Mouse (Mus musculus): ENCODE measurements around the gene Pbx1.
"Not testable (repeated sequence)": the region's sequence is repeated elsewhere in the genome, so short reads cannot be mapped to it uniquely, and the experiment has no call there.

The Pbx1 gene

GRCm38 (mm10) chr1:168432232-168432280 is at the start of gene Pbx1:
Pbx1 (minus strand) TSS chr1:168432270.
- not testable (repeated sequence) for DNase-seq

GRCm38 (mm10) chr1:168479626-168480025 is 47.6 kb upstream of the Pbx1 start:
- DNase-seq = no peak

DNA sequence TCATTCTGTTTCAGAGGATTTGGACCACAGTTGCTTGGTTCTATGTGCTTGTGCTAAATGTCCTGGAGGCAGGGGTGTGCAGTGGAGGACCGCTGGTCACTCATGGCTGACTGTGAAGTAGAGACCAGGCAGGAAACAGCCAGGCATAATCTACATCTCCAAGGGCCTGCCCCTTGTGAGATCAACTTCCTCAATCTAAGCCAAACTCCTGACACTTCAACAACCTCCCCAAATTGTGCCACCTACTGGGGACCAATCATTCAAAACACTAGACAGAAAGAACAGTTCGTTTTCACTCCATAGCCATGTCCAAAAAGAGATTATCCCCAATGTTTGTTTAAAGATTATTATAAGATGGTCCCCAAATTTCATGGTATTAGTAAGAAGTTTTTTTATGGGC is 46.8 kb upstream of the Pbx1 start:
- no peak for DNase-seq

DNA sequence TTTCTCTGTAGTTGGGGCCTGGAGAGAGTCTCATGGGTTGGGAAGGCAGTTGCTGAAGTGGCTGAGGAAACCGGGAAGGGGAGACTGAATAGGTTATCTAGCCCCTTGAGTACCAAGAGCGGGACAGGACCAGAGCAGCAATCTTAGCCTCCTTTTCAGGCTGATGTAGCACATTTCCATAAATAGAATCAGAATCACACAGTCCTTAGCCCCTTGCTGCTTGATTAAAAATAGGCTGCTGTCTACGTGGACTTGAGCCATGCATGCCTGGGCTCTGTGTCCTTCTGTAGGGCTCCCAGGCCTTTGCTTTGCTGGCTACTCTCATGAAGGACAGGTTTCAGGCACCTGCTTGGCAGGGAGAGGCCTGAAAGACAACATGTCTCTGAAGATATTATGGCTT is 44.8 kb upstream of the Pbx1 start:
- DNase-seq = no peak

- DNase-seq = no peak
These were observed 44.3 kb upstream of the Pbx1 start for GRCm38 (mm10) chr1:168476216-168476897.

- no peak for DNase-seq
These were observed 43.6 kb upstream of the Pbx1 start for GRCm38 (mm10) chr1:168475579-168476208.

GRCm38 (mm10) chr1:168473255-168474069 is 41.4 kb upstream of the Pbx1 start:
- no peak for DNase-seq

DNA sequence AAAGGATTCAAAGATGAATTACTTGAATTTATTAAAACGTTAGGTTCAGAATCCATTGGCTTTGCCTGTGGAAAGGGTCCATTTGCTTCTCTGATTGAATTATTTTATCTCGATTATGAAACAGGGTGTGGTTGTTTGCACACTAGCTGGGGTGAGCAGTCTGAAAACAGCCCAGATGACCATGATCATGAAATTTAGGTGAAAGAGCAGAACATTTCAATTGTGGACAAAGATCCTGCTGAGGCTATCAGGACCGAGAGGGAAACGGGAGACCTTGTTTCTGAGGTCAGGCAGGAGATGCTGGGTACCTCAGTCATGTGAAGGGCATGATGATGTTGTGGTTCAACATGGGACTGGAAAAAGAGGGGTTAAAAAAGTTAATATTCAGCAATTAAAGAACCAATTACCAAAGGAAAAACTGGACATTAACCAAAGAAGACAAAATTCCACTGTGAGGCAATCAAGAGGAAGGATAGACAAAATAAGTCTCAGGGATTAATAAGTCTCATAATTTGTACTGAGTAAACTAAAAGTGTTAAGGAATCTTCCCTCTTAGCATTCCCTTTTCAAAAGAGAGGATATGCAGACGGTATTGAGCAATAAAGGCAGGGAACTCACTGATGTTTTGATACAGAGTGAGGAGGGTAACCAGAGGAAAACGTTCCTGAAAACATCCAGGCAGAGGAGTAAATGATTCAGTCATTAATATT is 40.6 kb upstream of the Pbx1 start:
- DNase-seq = no peak

DNA sequence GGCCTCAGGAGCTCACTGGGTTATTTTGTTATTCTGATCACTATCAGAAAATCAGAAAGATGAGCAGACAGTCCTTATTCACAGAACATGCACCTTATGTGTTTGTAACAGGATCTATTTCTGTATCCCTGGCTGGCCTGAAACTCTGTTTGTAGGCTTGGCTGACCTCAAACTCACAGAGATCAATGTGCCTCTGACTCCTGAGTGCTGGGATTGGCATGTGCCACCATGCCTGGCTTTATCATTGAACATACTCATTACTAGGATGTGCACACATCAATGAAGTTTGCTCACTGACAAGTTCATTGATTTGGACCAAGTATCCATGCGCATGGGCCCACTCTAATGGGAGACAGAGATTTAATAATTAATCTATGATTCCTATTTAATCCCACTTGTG is 27.4 kb upstream of the Pbx1 start:
- no peak for DNase-seq

GRCm38 (mm10) chr1:168457191-168457747 is 25.2 kb upstream of the Pbx1 start:
- DNase-seq = no peak

DNA sequence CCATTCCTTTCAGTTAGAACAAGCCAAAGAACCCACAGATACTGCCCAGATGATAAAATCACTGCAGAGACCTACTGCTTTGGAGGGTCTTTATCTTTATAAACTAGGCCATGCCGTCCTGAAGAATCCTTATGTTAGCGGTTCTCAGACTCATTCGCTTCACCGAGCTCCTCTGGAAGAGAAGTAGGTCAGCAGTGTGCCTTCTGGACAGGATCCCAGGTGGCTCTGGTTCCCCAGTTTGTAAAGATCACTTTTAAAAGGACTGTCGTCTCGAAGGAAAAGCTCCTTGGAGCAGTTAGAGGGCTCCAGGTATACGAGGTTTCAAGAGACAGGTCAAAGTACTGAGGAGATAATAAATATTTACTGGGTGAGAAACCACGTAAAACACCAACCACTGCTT is 23.1 kb upstream of the Pbx1 start:
- DNase-seq = no peak

DNA sequence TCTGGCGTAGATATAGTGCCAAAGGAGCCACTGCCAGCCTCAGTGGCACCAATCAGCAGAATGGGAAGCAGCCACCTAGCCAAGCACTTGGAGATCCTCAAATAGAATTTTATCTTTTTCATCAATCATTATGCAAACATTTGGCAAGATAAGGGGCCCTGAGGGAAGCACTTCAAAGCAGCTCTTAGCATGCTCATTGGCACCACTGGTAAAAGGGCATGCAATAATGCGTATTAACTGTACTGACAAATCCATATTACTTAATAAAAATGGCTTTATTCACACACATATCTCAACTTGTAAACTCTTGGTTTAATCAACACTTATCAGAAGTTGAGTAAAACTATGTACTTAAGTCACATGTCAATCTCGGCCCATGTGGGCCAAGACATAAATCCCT is 1.6 kb upstream of the Pbx1 start:
- DNase-seq = no peak

GRCm38 (mm10) chr1:168432281-168432725 is 233 bp upstream of the Pbx1 start:
- peak; percentile 99 for DNase-seq

- no peak for DNase-seq
These were observed 299 bp downstream of the Pbx1 start for GRCm38 (mm10) chr1:168431711-168432231.

GRCm38 (mm10) chr1:168430868-168431710 is 981 bp downstream of the Pbx1 start:
- DNase-seq = peak; percentile 60

DNA sequence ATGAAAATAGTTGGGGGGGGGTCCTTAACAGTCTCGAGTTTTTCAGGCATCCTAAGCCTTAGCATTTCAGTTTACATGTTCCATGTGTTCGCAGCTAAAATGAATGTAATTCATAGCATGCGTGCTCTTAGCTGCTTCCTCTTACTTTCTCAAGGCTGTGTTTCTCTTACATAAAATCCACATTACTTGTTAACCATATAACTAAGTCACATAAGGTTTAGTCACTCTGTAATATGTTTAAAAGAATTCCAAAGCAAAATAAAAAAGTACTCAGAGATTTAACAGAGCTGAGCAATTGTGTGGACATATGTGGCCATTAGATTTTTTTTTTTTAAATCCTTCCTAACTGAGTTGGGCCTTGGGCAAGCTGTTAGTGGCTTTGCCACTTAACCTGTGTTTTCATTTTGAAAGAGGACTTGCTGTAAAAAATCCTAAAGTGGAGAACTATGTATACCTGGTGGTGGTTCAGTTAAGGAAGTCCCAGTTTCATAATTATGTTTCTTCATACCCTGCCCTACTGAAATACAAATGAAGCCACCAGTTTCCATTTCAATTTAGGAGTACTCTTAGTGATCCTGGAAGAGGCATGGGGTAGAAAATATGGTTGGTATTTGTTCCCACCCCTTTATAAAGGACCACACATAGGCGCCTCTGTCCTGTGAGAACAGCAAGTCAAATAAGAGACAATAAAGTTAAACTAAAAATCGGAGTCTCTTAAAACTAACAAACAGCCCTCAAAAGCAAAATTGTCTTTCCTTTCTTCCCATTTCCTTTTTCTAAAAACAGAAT is 2.0 kb downstream of the Pbx1 start:
- DNase-seq = no peak

GRCm38 (mm10) chr1:168429406-168429805 is 2.7 kb downstream of the Pbx1 start:
- no peak for DNase-seq

DNA sequence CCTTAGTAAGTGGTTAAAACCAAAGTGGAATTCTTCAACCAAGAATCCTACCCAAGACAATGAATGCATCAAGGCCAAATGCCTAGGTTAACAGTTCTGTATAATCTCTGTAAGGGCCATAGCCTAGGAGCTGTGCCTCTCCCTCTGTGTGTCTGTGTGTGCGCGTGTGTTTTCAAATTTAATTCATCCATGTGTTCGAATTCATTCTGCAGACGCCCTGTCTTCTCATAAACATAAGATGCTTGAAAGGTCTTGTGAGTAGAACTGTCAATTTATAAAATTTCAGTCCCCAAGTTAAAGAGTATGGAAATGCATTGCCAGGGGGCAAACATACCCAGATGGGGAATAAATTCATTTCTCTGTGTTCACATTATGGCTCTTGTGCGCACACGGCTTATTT is 3.8 kb downstream of the Pbx1 start:
- no peak for DNase-seq

GRCm38 (mm10) chr1:168427596-168427995 is 4.5 kb downstream of the Pbx1 start:
- no peak for DNase-seq

- no peak for DNase-seq
These were observed 5.2 kb downstream of the Pbx1 start for GRCm38 (mm10) chr1:168426900-168427299.

DNA sequence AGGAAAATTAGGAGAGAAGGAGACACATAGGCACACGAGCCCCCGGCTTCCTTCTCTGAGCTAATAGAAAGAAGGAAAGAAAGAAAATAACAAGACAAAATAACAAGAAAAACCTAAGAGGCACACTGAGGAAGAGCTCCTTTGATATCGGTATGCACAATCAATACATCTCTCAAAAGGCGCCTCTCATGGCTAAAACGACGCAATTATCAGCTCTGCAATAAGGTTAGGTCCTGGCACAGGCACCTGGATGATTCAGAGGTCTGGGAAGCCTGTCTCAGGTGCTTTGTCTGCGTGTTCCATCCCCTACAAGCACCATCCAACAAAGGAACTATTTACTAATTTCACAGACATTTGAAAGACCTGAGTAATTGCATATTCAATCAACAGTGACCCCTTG is 5.8 kb downstream of the Pbx1 start:
- DNase-seq = no peak

Measured in cerebellum, adult 9-10 months (tissue).